Mouse (Mus musculus): ENCODE measurements around the gene Trim47. TPM values are rescaled to one million over a fixed set of nuclear protein-coding genes. Genes with fewer than 3 reads are reported as not detected.

Gene Trim47
- polyA plus RNA-seq, 1 experiment = 21.5 TPM

DNA sequence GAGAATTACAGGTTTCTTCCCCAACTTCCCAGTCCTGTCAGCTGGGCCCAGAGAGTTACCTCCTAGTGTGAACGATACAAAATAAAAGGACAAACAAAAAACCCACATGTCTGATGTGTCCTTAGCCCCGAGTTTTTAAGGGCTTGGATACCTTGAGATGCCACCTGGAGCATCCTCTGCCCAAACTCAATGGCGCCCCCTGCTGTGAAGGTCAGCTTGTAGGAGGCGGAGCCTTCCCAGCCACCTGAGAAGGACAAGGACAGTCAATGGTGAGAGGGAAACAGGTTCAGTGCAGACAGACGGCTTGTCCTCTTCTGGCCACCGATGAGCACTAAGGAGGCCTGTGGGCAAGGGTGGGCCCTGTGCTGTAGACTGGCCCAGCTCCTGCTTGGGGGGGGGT, 45.9 kb downstream of the Trim47 start:
- Histone ChIP-seq H3K4me1 (ENCODE audit: control insufficient read depth, insufficient read depth, low read length) (peaks cover 2% of the 10 kb centered on the region; the same call in 1 of the 2 replicates), H3K4me3 (ENCODE audit: insufficient read depth, low read length) (no peak overlapping the region), H3K27ac (ENCODE audit: insufficient read depth, low read length) (no peak overlapping the region)
- TF ChIP-seq POLR2A (IDR thresholded peaks at IDR 0.05; ENCODE audit: low read depth, low read length) (no peak), CTCF (IDR thresholded peaks at IDR 0.05; ENCODE audit: borderline replicate concordance, insufficient read depth, low read length) (peak; percentile 48; the same call in 1 of the 2 replicates)

DNA sequence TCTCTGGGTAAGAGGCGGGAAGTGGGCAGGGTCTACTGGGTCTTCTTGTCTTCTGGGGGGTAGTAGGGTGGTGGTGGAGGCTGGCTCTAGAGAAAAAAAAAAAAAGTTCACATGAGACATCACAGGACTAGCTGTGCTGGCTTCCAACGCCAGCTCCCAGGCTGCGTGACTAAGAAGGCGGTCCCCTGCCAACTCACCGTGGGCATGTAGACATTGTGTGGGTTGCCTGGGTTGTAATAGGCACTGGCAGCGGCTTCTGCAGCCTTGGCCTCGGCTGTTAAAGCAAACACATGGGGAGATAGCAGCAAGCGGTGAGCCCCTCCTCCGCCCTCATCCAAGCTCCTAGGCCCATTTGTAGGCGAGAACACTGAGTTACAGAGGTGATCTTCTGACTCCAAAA, 47.5 kb downstream of the Trim47 start:
- Histone ChIP-seq H3K4me3 (ENCODE audit: insufficient read depth, low read length) (no peak overlapping the region), H3K4me1 (ENCODE audit: control insufficient read depth, insufficient read depth, low read length) (no peaks in the 10 kb centered on the region), H3K27ac (ENCODE audit: insufficient read depth, low read length) (no peak overlapping the region)
- TF ChIP-seq CTCF (IDR thresholded peaks at IDR 0.05; ENCODE audit: borderline replicate concordance, insufficient read depth, low read length) (no peak), POLR2A (IDR thresholded peaks at IDR 0.05; ENCODE audit: low read depth, low read length) (no peak)

DNA sequence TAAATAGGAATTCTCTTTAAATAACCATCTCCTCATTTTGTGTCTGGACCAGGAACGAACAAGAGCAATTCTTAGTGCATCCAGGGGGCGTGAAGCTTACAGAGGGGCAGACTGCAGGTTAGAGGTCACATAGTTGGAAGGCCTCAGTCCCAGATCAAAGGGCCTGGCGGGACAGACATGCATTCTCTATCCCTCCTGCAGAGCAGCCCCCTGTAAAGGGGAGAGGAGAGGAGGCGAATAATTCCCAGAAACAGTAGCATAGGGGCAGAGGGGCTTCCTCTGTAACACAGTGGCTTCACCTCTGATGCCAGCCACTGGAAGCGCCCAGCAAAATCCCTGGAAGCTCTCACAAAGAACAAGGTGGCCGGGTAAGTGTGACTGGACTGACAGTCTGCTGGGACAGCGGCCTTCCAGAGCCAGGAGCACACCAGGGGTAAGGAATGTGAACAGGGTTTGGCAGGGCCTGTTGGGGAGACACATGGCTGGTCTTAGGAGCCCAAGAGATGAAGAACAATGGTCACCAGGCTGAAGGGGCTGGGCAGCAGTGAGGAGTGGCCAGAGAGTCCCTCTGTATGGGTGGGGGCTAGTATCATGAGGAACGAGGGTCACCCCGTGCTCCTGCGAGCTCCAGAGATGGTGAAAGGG, 48.2 kb downstream of the Trim47 start:
- TF ChIP-seq POLR2A (IDR thresholded peaks at IDR 0.05; ENCODE audit: low read depth, low read length) (no peak), CTCF (IDR thresholded peaks at IDR 0.05; ENCODE audit: borderline replicate concordance, insufficient read depth, low read length) (no peak)
- Histone ChIP-seq H3K4me1 (ENCODE audit: control insufficient read depth, insufficient read depth, low read length) (no peaks in the 10 kb centered on the region), H3K27ac (ENCODE audit: insufficient read depth, low read length) (no peak overlapping the region), H3K4me3 (ENCODE audit: insufficient read depth, low read length) (no peak overlapping the region)

DNA sequence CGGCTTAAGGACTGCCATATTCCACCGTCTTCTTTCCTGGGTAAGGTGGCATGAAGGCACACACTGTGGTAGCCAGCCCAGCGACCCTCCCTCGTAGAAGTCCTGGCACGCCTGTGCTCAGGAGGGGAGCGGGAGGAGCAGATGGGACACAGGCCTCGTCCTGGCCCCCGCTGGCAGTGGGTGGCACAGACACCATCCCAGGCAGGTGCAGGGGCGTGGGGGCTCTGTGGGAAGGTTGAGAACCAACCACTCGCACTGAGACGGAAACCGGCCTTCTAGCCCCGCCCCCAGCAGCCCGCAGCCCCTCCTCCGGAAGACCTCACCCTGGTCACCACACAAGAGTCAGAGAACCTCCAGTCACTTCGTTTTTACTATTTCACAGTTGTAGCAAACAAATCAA, 48.8 kb downstream of the Trim47 start:
- Histone ChIP-seq H3K4me3 (ENCODE audit: insufficient read depth, low read length) (no peak overlapping the region), H3K27ac (ENCODE audit: insufficient read depth, low read length) (no peak overlapping the region), H3K4me1 (ENCODE audit: control insufficient read depth, insufficient read depth, low read length) (no peaks in the 10 kb centered on the region)
- TF ChIP-seq POLR2A (IDR thresholded peaks at IDR 0.05; ENCODE audit: low read depth, low read length) = no peak
- TF ChIP-seq CTCF (IDR thresholded peaks at IDR 0.05; ENCODE audit: borderline replicate concordance, insufficient read depth, low read length) = no peak

DNA sequence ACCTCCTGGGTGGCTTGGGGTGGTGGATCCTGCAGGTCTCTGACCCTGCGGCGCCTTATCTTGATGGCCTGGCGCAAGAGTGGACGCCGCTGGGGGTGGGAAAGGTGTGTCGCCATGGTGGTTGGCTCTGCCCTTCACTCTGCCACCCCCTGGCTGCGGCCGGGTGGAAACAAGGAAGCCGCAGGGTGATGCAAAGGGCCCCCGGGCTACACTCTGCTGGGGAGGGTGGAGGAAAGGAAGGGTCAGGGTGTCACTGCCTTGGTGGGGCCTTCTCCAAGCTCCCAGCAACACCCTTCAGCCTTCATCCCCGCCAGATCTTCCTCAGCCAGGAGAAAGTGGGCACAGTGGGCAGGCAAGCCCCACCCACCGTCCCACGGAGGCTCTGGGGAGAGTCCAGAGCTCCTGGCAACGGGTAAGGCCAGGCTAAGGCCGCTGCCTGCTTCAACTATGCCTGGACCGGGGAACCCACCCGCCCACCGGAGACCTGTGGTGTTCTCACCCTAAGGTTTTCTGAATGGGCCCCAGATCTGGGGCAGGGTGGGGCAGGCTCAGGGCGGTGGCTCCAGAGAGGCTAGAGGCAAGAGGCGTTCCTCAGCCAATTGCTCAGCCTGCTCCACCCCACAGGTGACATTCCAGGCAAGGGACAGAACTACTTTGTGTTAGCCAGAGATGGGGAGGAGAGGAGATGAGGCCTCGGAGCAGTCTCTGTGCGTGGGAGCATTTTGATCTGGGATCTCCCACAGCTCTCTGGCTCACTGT, 49.4 kb downstream of the Trim47 start, which contains the start of gene Unc13d:
Gene Unc13d, minus strand, starts transcription at position 516 of the 759 bp plus-strand sequence.
- TF ChIP-seq POLR2A (IDR thresholded peaks at IDR 0.05; ENCODE audit: low read depth, low read length) (no peak), CTCF (IDR thresholded peaks at IDR 0.05; ENCODE audit: borderline replicate concordance, insufficient read depth, low read length) (no peak)
- Histone ChIP-seq H3K4me3 (ENCODE audit: insufficient read depth, low read length) (no peak within 1 kb of the TSS), H3K4me1 (ENCODE audit: control insufficient read depth, insufficient read depth, low read length) (no peaks in the 10 kb centered on the region), H3K27ac (ENCODE audit: insufficient read depth, low read length) (no peak within 1 kb of the TSS)

DNA sequence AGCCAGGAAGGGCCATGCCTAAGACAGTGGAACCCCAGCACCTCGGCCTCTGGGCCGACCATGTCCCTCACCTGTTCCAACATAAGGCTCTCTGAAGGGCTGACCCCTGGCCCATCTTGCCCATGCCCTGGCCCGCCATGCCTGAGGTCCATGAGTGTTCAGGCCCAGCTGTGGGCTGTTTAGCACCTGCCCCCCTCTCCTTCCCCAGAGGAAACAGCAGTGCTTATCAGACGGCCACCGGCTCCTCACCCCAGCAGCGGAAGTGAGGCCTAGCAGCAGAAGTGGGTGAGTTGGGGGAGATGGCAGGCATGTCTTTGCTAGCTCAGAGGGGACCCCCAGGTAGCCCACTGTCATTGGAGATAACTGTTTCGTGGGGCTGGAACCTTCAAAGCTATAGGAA, 50.2 kb downstream of the Trim47 start:
- Histone ChIP-seq H3K27ac (ENCODE audit: insufficient read depth, low read length) (no peak overlapping the region), H3K4me3 (ENCODE audit: insufficient read depth, low read length) (no peak overlapping the region), H3K4me1 (ENCODE audit: control insufficient read depth, insufficient read depth, low read length) (no peaks in the 10 kb centered on the region)
- TF ChIP-seq CTCF (IDR thresholded peaks at IDR 0.05; ENCODE audit: borderline replicate concordance, insufficient read depth, low read length) (no peak), POLR2A (IDR thresholded peaks at IDR 0.05; ENCODE audit: low read depth, low read length) (no peak)

DNA sequence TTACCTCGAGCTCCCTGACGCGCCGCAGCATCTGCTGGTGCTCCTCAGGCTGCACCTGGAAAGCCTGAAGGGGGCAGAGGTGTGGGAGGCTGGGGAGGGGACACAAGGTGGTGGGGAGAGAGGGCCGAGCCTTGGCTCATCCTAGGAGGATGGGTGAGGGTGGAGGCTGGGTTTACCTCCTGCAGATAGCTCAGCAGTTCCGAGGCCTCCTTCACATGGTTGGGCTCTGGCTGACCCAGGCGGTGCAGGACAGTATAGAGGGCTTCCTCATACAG, 50.8 kb downstream of the Trim47 start:
- no peak overlapping the region for H3K4me3 ChIP-seq (ENCODE audit: insufficient read depth, low read length)
- no peak for TF ChIP-seq CTCF (IDR thresholded peaks at IDR 0.05; ENCODE audit: borderline replicate concordance, insufficient read depth, low read length)
- no peak for TF ChIP-seq POLR2A (IDR thresholded peaks at IDR 0.05; ENCODE audit: low read depth, low read length)
- H3K4me1 ChIP-seq (ENCODE audit: control insufficient read depth, insufficient read depth, low read length) = no peaks in the 10 kb centered on the region

DNA sequence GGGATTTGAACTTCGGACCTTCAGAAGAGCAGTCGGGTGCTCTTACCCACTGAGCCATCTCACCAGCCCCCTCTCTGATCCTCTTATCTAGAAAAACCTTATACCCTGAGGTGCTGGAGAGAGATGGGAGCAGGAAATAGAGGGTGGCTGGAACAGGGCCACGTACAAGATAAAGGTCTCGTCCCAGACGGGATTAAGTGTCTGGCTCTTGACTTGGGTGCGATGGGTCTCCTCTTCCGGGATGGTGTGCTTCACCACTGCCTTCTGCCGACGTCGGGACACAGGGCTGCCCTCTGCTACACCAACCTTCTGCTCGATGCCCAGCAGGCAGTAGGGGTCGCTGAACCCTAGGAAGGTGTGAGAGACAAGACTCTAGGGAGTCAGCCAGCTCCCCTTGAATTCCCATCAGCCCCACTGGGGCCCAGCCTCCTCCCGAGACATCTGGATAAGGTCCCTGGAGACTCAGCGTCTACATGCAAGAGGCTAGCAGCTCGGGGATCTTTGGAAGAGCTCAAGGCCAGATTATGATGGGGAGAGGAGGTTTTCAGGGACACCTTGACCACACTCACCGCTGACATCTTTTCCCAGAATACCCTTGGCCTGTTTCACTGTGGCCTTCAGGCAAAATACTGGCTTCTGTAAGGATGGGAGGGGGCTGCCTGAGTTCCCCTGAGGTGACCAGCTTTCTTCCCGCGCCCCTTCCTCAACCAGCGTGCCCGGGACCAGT, 51.3 kb downstream of the Trim47 start:
- TF ChIP-seq POLR2A (IDR thresholded peaks at IDR 0.05; ENCODE audit: low read depth, low read length) (no peak), CTCF (IDR thresholded peaks at IDR 0.05; ENCODE audit: borderline replicate concordance, insufficient read depth, low read length) (0 out of 2 replicates have a peak, but pooled peaks have one; percentile 8)

More for the DNA sequence above, 50.8 kb downstream of the Trim47 start:
- H3K27ac ChIP-seq (ENCODE audit: insufficient read depth, low read length) = no peak overlapping the region

DNA sequence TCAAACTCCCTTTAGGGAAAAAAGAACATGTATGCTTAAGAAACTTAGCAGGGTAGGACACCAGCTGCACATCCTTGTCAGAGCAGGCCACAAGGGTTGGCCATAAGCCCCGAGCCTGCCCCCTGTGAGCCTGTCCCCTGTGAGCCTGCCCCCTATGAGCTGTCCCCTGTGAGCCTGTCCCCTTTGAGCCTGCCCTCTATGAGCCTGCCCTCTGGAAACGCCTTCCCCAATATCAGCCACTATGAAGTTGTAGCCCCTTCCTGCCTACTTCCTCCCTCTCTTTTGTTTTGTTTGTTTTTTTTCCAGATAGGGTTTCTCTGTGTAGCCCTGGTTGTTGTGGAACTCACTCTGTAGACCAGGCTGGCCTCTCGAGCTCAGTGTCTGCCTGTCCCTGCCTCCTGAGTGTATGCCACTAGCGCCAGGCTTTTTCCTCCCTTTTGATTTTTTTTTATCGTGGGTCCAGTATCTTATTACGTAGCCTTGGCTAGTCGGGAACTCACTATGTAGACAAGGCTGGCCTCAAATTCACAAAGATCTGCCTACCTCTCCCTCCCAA, 52.5 kb downstream of the Trim47 start:
- no peaks in the 10 kb centered on the region for H3K4me1 ChIP-seq (ENCODE audit: control insufficient read depth, insufficient read depth, low read length)
- no peak overlapping the region for H3K27ac ChIP-seq (ENCODE audit: insufficient read depth, low read length)
- no peak overlapping the region for H3K4me3 ChIP-seq (ENCODE audit: insufficient read depth, low read length)
- no peak for TF ChIP-seq CTCF (IDR thresholded peaks at IDR 0.05; ENCODE audit: borderline replicate concordance, insufficient read depth, low read length)
- no peak for TF ChIP-seq POLR2A (IDR thresholded peaks at IDR 0.05; ENCODE audit: low read depth, low read length)

More for the DNA sequence above, 51.3 kb downstream of the Trim47 start:
- Histone ChIP-seq H3K4me1 (ENCODE audit: control insufficient read depth, insufficient read depth, low read length) (no peaks in the 10 kb centered on the region), H3K4me3 (ENCODE audit: insufficient read depth, low read length) (no peak overlapping the region), H3K27ac (ENCODE audit: insufficient read depth, low read length) (no peak overlapping the region)

All from embryonic fibroblast, embryonic 13.5 days (primary cell).